Mouse (Mus musculus): ENCODE measurements around the gene Efna1.

DNA sequence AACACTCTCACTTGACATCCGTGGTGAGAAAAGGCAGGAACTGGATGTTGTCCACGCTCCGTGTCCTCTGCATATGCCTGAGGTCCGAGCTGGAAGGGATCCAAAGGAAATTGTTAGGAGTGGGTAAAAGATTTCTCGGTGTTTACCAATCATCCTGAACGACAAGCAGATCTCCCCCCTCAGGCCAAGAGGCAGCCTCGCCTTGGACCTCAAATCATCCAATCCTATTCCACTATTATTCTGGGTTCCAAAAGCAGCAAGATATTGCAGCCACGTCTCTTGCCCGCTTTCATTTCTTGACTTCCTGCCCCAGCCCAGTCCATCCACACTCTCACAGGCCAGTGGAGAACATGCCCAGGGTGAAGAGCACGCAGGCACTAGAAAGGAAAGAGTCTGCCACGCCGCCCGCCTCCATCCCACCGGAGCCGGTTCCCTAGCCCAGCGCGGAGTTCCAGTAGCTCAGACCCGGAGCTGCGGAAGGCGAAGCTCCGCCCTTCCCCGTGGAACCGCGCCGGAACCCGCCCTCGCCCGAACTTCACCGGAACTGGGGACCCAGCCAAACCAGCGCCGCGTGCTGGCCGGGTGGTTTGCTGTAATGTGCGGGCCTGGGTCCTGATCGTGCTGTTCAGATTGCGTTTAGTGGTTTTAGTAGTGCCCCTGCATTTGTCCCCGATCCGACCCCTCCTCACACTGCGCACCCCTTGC, 10.7 kb downstream of the Efna1 start, which contains the start of gene Slc50a1:
- TF ChIP-seq MAX (IDR thresholded peaks at IDR 0.05; ENCODE audit: low read length), result peak; percentile 88
- TF ChIP-seq ELF1 (IDR thresholded peaks at IDR 0.05; ENCODE audit: low read depth, low read length), result peak; percentile 82
- peak in 2 of 3 experiments; percentile 51 to 70; a peak in 4 of 6 replicates for TF ChIP-seq CTCF (IDR thresholded peaks at IDR 0.05 in 2 of 3, conservative IDR thresholded peaks at IDR 0.05 in 1 of 3; ENCODE audit: control insufficient read depth in 1 of 3, insufficient read depth in 1 of 3, low read depth in 2 of 3, low read length in 3 of 3, poor library complexity in 1 of 3, severe bottlenecking in 1 of 3)
- no peak for TF ChIP-seq GABPA (IDR thresholded peaks at IDR 0.05; ENCODE audit: low read depth, low read length)
- no peak for TF ChIP-seq POLR2AphosphoS5 (IDR thresholded peaks at IDR 0.05; ENCODE audit: borderline replicate concordance, low read depth, low read length)
- no peak for TF ChIP-seq RAD21 (IDR thresholded peaks at IDR 0.05; ENCODE audit: low read depth, low read length)
- 0 out of 2 replicates have a peak, but pooled peaks have one; percentile 26 for TF ChIP-seq UBTF (IDR thresholded peaks at IDR 0.05; ENCODE audit: borderline replicate concordance, insufficient read depth, low read depth, low read length)
- TF ChIP-seq POLR2A (IDR thresholded peaks at IDR 0.05; ENCODE audit: control insufficient read depth in 1 of 2, insufficient read depth in 1 of 2, low read depth in 1 of 2, low read length in 2 of 2, poor library complexity in 1 of 2), result peak; percentile 85 to 90
- TF ChIP-seq RCOR1 (IDR thresholded peaks at IDR 0.05; ENCODE audit: low read depth, low read length), result no peak
- TF ChIP-seq SMC3 (IDR thresholded peaks at IDR 0.05; ENCODE audit: low read depth, low read length), result no peak
- no peak for TF ChIP-seq BHLHE40 (IDR thresholded peaks at IDR 0.05; ENCODE audit: borderline replicate concordance, low read depth, low read length)
- no peak for TF ChIP-seq GATA1 (IDR thresholded peaks at IDR 0.05; ENCODE audit: low read depth, low read length)
- peak; percentile 78 for TF ChIP-seq HCFC1 (IDR thresholded peaks at IDR 0.05; ENCODE audit: low read depth, low read length)

All from MEL (cell line).